Mouse (Mus musculus): ENCODE measurements around the gene Tnnt2.

Gene Tnnt2

GRCm38 (mm10) chr1:135835716-135836483, at the start of gene Tnnt2:
Tnnt2 (plus strand) TSS chr1:135836354.
- DNase-seq: no peak

DNA sequence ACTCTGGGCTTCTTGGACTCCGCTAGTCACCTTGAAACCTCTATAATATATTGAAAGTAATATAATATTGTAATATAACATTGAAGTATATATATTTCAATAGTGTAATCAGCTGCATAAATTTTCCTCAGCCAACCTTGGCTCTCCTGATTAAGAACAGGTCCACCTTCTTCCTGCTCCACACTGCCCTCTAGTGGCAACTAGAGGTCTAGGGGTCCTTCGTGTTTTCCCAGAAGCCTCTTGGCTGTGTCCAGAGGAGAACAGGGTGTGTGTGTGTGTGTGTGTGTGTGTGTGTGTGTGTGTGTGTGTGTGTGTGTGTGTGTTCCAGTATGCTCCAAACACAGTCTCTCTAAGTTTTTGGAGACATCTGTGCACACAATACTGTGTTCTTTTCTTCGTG, 48.4 kb upstream of the Tnnt2 start:
- peak; percentile 68 for DNase-seq

GRCm38 (mm10) chr1:135788708-135789107, 47.4 kb upstream of the Tnnt2 start:
- DNase-seq: peak; percentile 20

DNA sequence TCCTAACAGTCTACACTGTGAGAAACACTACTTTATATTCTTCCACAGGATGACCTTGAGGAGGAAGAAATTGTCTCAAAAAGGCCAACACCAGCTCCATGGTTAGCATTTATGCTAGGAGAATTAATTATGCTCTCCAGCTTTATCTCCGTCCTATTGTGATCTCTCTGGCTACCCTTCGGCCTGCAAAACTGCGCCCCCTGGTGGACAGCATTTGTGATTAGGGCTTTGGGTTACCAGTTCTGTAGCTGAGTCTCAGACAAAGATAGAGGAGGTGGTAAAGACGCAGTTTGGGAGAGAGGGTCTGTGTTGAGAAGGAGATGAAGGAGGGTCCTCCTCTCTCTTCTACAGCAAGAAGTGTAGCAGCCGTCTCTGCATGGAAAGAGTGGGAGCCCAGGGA, 46.3 kb upstream of the Tnnt2 start:
- DNase-seq: peak; percentile 64

GRCm38 (mm10) chr1:135792143-135792939, 43.8 kb upstream of the Tnnt2 start:
- no peak for DNase-seq

- peak; percentile 85 for DNase-seq
Observed at GRCm38 (mm10) chr1:135793370-135794215, 42.6 kb upstream of the Tnnt2 start.

DNA sequence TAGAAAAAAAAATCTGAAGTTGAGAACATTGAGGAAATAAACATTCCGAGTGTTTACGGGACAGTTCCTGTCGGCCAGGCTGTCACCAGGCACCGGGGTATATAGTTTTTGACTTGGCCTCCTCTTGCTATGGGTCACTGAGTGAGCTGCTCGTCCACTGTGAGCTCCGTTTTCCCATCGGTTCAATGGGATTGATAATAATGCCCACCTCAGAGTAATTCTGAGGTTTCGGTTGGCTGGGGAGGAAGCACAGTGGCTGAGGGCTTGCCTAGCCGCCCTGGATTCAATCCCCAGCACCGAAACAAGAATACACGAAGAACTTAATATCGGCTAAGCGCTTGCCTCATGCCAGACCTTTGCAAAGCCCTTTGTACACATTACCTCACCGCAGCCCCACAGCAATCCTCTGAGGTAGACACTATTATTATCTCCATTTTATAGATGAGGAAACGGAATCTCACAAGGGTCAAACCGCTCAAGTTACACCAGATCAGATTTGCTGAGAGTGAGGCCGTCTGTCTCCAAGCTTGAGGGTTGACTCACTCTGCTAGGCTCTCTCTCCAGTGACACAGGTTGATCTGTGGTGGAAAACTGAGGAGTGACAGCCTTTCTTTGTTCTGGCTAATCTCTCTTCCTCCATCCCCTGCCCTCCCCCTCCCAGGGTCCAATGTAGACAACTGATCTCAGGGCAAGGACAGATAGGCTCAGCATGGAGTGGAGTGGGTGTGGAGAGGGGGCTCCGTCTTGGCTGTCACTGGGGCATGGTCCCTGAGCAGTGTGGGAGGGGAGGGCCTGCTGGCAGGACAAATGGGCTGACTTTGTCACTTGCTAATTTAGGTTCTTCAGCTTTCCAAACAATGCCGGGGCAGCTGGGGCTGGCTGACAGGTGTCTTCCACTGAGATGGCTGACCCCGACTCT, 41.7 kb upstream of the Tnnt2 start:
- DNase-seq: no peak

GRCm38 (mm10) chr1:135798492-135798891, 37.7 kb upstream of the Tnnt2 start:
- no peak for DNase-seq

DNA sequence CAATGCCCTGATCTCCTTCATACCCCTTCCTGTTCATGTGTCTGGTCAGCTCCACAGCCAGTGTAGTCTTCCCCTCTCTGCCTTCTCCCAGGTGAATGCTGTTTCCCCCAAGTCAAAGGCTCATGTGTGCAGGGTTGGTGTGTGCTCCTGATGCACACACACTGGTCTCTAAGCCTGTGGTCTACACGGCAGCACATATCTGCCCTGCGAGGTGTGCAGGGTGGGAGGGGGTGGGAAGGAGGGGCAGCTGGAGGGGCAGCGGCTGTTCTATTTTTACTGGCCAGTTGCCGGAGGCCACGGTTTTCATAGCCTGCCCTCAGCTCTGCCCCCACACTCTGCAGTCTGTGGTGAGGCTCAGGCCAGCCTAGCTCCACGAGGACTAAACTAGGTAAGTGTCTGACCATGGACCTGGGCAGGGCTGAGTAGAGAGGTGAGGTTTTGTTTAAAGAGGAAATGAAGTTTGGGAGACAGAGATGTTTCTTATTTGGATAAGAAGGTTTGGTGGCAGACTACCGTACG, 37.0 kb upstream of the Tnnt2 start:
- DNase-seq: no peak

DNA sequence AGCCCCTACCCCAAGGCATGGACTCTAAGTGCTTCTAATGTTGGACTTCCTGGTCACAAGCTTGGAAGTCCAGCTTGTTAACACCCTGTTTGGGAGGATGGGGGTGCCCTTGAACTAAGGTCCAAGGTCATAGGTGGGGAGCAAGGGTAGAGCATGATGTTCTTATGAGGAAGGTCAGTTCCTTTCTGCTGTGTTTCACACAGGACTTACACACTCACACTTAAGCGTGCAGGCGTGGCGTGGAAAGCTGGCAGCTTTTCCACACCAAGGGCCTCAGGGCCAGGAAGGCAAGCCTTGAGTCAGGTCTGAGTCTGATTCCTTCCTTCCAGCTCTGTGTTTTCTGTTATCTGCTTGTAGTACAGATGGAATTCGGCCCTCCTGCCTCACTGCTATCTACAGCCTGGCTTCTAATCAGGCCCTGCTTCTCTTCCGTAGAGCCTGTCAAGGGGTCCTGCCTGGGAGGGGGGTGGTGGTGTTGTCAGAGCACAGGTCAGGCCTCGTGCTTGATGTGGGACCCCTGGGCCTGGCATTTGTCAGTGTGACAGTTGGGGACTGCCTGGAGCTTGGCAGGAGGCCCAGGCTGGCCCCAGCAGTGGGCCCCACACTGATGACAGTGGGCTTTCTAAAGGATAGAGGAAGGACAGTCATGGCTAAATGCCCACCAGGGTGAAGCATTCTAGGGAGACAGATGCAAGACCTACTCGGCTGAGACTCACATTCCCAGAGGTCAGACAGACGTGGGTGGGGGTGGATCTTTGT, 35.8 kb upstream of the Tnnt2 start:
- no peak for DNase-seq

GRCm38 (mm10) chr1:135807546-135807945, 28.6 kb upstream of the Tnnt2 start:
- no peak for DNase-seq

DNA sequence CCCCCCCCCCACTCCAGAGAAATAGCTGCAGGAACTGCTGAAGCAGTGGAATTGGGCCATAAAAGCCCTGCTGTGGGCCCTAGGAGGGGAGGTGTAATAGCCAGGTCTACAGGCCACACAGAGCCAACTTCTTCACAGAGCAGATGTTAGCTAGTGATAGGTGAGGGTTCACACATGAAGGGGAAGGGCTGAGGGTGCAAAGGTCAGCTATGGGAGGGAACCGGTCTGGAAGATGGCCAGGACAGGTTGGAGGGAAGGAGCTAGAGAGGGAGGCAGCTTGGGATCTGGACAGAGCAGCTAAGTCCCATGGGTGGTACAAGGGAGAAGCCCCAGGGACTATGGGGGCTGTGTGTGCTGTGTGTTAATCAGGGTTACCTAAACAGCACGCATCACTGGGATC, 26.0 kb upstream of the Tnnt2 start:
- no peak for DNase-seq

DNA sequence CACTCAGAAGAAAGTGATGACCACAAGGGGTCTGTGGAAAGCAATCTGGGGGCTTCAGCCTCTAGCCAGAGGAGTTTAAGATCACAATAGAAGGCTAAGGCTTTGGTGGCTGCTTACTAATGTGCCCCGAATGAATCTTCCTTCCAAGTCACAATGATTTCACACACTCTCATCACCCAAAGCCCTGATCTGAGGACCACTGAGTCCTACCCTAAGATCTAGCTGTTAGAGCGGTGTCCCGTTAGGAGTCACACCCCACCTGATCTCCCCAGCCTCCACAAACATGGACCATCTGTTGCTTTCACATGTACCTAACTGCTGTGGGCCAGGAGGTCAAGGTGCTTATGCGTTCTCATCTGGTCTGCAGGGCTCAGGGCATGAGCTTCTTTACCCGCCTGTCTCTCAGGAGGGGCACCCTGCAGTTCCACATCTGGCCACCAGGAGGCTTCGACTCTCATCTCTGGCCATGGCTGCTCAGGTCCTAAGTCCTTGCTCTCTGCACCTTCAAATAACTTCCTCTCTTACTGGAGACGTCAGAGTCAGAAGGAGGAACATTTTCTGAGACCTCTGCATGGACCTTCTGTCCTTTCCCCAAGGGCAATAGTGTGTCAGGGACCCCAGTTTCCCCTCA, 25.0 kb upstream of the Tnnt2 start:
- peak; percentile 67 for DNase-seq

GRCm38 (mm10) chr1:135812205-135812604, 23.9 kb upstream of the Tnnt2 start:
- no peak for DNase-seq

DNA sequence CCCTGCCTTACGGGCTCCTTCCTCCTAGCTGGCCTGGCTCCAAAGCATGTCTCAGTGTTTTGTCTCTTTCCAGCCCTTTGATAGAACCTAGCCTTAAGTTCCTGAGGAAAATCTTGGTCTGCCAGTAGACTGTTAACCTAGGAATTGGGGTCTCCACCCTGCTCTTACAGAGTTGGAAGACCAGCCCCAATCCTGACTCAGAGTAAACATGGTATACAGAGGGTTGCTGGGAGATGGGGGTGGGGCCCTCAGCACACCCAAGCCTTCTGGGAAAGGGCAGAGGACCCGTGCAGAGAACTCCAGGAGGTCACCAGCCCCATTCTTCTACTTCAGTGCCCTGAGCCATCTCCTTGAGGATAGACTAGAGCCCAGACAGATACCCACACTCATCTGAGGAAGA, 23.5 kb upstream of the Tnnt2 start:
- DNase-seq: no peak

GRCm38 (mm10) chr1:135813071-135813470, 23.1 kb upstream of the Tnnt2 start:
- no peak for DNase-seq

GRCm38 (mm10) chr1:135813687-135814395, 22.3 kb upstream of the Tnnt2 start:
- no peak for DNase-seq

GRCm38 (mm10) chr1:135814531-135814930, 21.6 kb upstream of the Tnnt2 start:
- no peak for DNase-seq

DNA sequence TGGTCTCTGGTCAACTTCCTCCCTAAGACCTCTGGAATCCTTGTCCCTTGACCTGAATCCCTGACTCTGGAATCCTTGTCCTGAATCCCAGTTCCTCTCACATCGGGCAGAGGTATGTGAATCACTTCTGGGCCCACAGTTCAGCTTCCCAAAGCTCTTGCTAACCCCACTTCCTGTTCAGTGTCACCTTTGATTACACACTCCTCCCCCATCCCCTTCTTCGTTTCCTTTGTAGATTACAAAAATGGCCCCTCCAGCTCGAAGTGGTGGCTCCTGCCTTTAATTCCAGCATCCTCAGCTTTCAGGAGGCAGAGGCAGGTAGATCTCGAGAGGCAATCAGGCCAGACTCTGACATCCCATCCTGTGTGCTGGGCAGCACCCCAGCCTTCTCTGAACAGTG, 18.6 kb upstream of the Tnnt2 start:
- DNase-seq: no peak

Data from right cerebral cortex, adult 18-20 months (tissue).